Mouse (Mus musculus): ENCODE measurements around the gene Tmem108.
"Not testable (repeated sequence)": the region's sequence is repeated elsewhere in the genome, so short reads cannot be mapped to it uniquely, and the experiment has no call there.

Gene Tmem108

GRCm38 (mm10) chr9:103678531-103679060, 83.0 kb downstream of the Tmem108 start:
- DNase-seq = no peak

GRCm38 (mm10) chr9:103677811-103678210, 83.8 kb downstream of the Tmem108 start:
- no peak for DNase-seq

- no peak for DNase-seq
These were observed 85.7 kb downstream of the Tmem108 start for GRCm38 (mm10) chr9:103675721-103676480.

GRCm38 (mm10) chr9:103672881-103673280, 88.8 kb downstream of the Tmem108 start:
- DNase-seq = no peak

- DNase-seq = not testable (repeated sequence)
These were observed 91.0 kb downstream of the Tmem108 start for GRCm38 (mm10) chr9:103670592-103671113.

- DNase-seq = no peak
These were observed 92.8 kb downstream of the Tmem108 start for GRCm38 (mm10) chr9:103668830-103669229.

- no peak for DNase-seq
These were observed 95.8 kb downstream of the Tmem108 start for GRCm38 (mm10) chr9:103665817-103666216.

- DNase-seq = no peak
These were observed 97.5 kb downstream of the Tmem108 start for GRCm38 (mm10) chr9:103664151-103664550.

GRCm38 (mm10) chr9:103661873-103662272, 99.8 kb downstream of the Tmem108 start:
- no peak for DNase-seq

GRCm38 (mm10) chr9:103657981-103658380, 103.7 kb downstream of the Tmem108 start:
- no peak for DNase-seq

- no peak for DNase-seq
These were observed 104.3 kb downstream of the Tmem108 start for GRCm38 (mm10) chr9:103657183-103657975.

- DNase-seq = no peak
These were observed 107.5 kb downstream of the Tmem108 start for GRCm38 (mm10) chr9:103653995-103654587.

GRCm38 (mm10) chr9:103652127-103652882, 109.3 kb downstream of the Tmem108 start:
- DNase-seq = no peak

- no peak for DNase-seq
These were observed 115.0 kb downstream of the Tmem108 start for GRCm38 (mm10) chr9:103646605-103647004.

- DNase-seq = no peak
These were observed 115.9 kb downstream of the Tmem108 start for GRCm38 (mm10) chr9:103645724-103646123.

- DNase-seq = no peak
These were observed 119.3 kb downstream of the Tmem108 start for GRCm38 (mm10) chr9:103642300-103642699.

- no peak for DNase-seq
These were observed 120.3 kb downstream of the Tmem108 start for GRCm38 (mm10) chr9:103641340-103641739.

GRCm38 (mm10) chr9:103639413-103639812, 122.2 kb downstream of the Tmem108 start:
- no peak for DNase-seq

GRCm38 (mm10) chr9:103637451-103637850, 124.2 kb downstream of the Tmem108 start:
- no peak for DNase-seq

GRCm38 (mm10) chr9:103636847-103637246, 124.8 kb downstream of the Tmem108 start:
- no peak for DNase-seq

GRCm38 (mm10) chr9:103628861-103629469, 132.7 kb downstream of the Tmem108 start:
- no peak for DNase-seq

GRCm38 (mm10) chr9:103627404-103627900, 134.2 kb downstream of the Tmem108 start:
- no peak for DNase-seq

All from cerebellum, adult 11 months (tissue).